Mouse (Mus musculus) stomach, embryonic 14.5 days (tissue): ENCODE data around the gene Wdr70. TPM values are rescaled to one million over a fixed set of nuclear protein-coding genes. Genes with fewer than 3 reads are reported as not detected.

Source experiments
- ATAC-seq: fragments of 200-750 bp; cut with Nextera tagmentation; 2 replicates; pipeline ENCODE4 v1.8.0; 2017; ENCODE audit warnings: low read depth, moderate TSS enrichment; ENCODE audit not compliant: insufficient number of reproducible peaks, insufficient read depth, low FRiP score
- H3K27ac ChIP-seq: fragments of 300-500 bp; sonication (generic); 2 replicates; pipeline ENCODE4 v1.5.1; 2014; ENCODE audit warnings: mild to moderate bottlenecking, low read length, moderate library complexity, mixed read lengths
- H3K27me3 ChIP-seq: fragments of 300-500 bp; sonication (generic); 2 replicates; pipeline ENCODE4 v1.6.1; 2014; ENCODE audit warnings: low read length, control low read depth, mixed read lengths; ENCODE audit not compliant: control insufficient read depth, insufficient read depth
- H3K36me3 ChIP-seq: fragments of 300-500 bp; sonication (generic); 2 replicates; pipeline ENCODE4 v1.6.1; 2014; ENCODE audit warnings: mild to moderate bottlenecking, control low read depth, low read length, moderate library complexity, mixed read lengths; ENCODE audit not compliant: control insufficient read depth, insufficient read depth
- H3K4me1 ChIP-seq: fragments of 300-500 bp; sonication (generic); 2 replicates; pipeline ENCODE4 v1.6.1; 2014; ENCODE audit warnings: low read length, control low read depth, mixed read lengths; ENCODE audit not compliant: control insufficient read depth, insufficient read depth
- H3K4me2 ChIP-seq: fragments of 300-500 bp; sonication (generic); replicated peaks from 2 replicates; pipeline ENCODE4 v1.6.1; 2014; ENCODE audit warnings: low read depth, low read length, control low read depth
- H3K4me3 ChIP-seq: fragments of 300-500 bp; sonication (generic); 2 replicates; pipeline ENCODE4 v1.5.1; 2014; ENCODE audit warnings: low read depth, low read length, control low read depth
- H3K9ac ChIP-seq: fragments of 300-500 bp; sonication (generic); replicated peaks from 2 replicates; pipeline ENCODE4 v1.6.1; 2014; ENCODE audit warnings: low read depth, mild to moderate bottlenecking, control low read depth, low read length, moderate library complexity, mixed read lengths
- H3K9me3 ChIP-seq: fragments of 300-500 bp; sonication (generic); 2 replicates; pipeline ENCODE4 v1.6.1; 2016; ENCODE audit warnings: low read depth, low read length, control low read depth; ENCODE audit not compliant: control insufficient read depth
- WGBS: fragments of 180-500 bp; shearing (Covaris S2); extraction: QIAGEN DNeasy Blood & Tissue Kit; methylation state at CpG from one replicate; pipeline ENCODE4 v1.1.7; 2014; 5-methylcytosine and 5-hydroxymethylcytosine counted together
- polyA plus RNA-seq: library from polyadenylated mRNA; unstranded; fragments of >200 nt; fragmentation: Nextera tagmentation; extraction: Ambion mirVana; gene quantifications from 2 replicates; pipeline ENCODE4 v1.2.1, GENCODE M21; 2014

Gene Wdr70
- polyA plus RNA-seq, 1 experiment from 2014 or later, result 59.1 TPM

GRCm38 (mm10) chr15:7978640-7979039 is 120.4 kb downstream of the Wdr70 start:
- no peak overlapping the region for H3K9ac ChIP-seq
- no peak for ATAC-seq
- no peaks in the 10 kb centered on the region for H3K27me3 ChIP-seq
- H3K27ac ChIP-seq, result no peak overlapping the region
- H3K9me3 ChIP-seq, result no peaks in the 10 kb centered on the region
- H3K4me2 ChIP-seq, result no peak overlapping the region
- 0 out of 2 replicates have a peak, but pooled peaks cover 3% of the 10 kb centered on the region for H3K4me1 ChIP-seq
- WGBS, result 89% methylated on average over 1 of the region's 1 CpGs
- no peaks in the 10 kb centered on the region for H3K36me3 ChIP-seq
- H3K4me3 ChIP-seq, result no peak overlapping the region

- H3K27ac ChIP-seq, result no peak overlapping the region
- no peak for ATAC-seq
- no peaks in the 10 kb centered on the region for H3K27me3 ChIP-seq
- H3K4me2 ChIP-seq, result no peak overlapping the region
- no peak overlapping the region for H3K9ac ChIP-seq
- no peak overlapping the region for H3K4me3 ChIP-seq
- H3K36me3 ChIP-seq, result no peaks in the 10 kb centered on the region
- H3K4me1 ChIP-seq, result no peaks in the 10 kb centered on the region
- 72% methylated on average over 9 of the region's 9 CpGs for WGBS
- H3K9me3 ChIP-seq, result no peaks in the 10 kb centered on the region
Measured at GRCm38 (mm10) chr15:7976775-7977174, 122.2 kb downstream of the Wdr70 start.

GRCm38 (mm10) chr15:7974368-7974767 is 124.6 kb downstream of the Wdr70 start:
- no peak overlapping the region for H3K27ac ChIP-seq
- no peaks in the 10 kb centered on the region for H3K4me1 ChIP-seq
- H3K36me3 ChIP-seq, result no peaks in the 10 kb centered on the region
- H3K4me3 ChIP-seq, result no peak overlapping the region
- no peak overlapping the region for H3K4me2 ChIP-seq
- ATAC-seq, result no peak
- no peak overlapping the region for H3K9ac ChIP-seq
- 78% methylated on average over 8 of the region's 8 CpGs for WGBS
- H3K27me3 ChIP-seq, result no peaks in the 10 kb centered on the region
- no peaks in the 10 kb centered on the region for H3K9me3 ChIP-seq

GRCm38 (mm10) chr15:7972528-7972927 is 126.5 kb downstream of the Wdr70 start:
- ATAC-seq, result no peak
- no peaks in the 10 kb centered on the region for H3K36me3 ChIP-seq
- no peak overlapping the region for H3K4me3 ChIP-seq
- H3K9ac ChIP-seq, result no peak overlapping the region
- no peaks in the 10 kb centered on the region for H3K27me3 ChIP-seq
- no peaks in the 10 kb centered on the region for H3K4me1 ChIP-seq
- no peaks in the 10 kb centered on the region for H3K9me3 ChIP-seq
- H3K4me2 ChIP-seq, result no peak overlapping the region
- 87% methylated on average over 5 of the region's 5 CpGs for WGBS
- H3K27ac ChIP-seq, result no peak overlapping the region

- Histone ChIP-seq H3K36me3 (no peaks in the 10 kb centered on the region), H3K4me1 (no peaks in the 10 kb centered on the region), H3K4me3 (no peak overlapping the region), H3K27ac (no peak overlapping the region), H3K9me3 (no peaks in the 10 kb centered on the region), H3K4me2 (no peak overlapping the region), H3K27me3 (no peaks in the 10 kb centered on the region), H3K9ac (no peak overlapping the region)
- no peak for ATAC-seq
- 83% methylated on average over 6 of the region's 6 CpGs for WGBS
Measured at GRCm38 (mm10) chr15:7962786-7963185, 136.2 kb downstream of the Wdr70 start.

- H3K36me3 ChIP-seq, result no peaks in the 10 kb centered on the region
- 26% methylated on average over 2 of the region's 2 CpGs for WGBS
Measured at GRCm38 (mm10) chr15:7961489-7961888, 137.5 kb downstream of the Wdr70 start.

GRCm38 (mm10) chr15:7956899-7957298 is 142.1 kb downstream of the Wdr70 start:
- Histone ChIP-seq H3K4me1 (no peaks in the 10 kb centered on the region), H3K4me2 (no peak overlapping the region), H3K9ac (no peak overlapping the region), H3K27me3 (no peaks in the 10 kb centered on the region), H3K9me3 (no peaks in the 10 kb centered on the region), H3K27ac (no peak overlapping the region), H3K4me3 (no peak overlapping the region), H3K36me3 (no peaks in the 10 kb centered on the region)
- ATAC-seq, result no peak
- 67% methylated on average over 1 of the region's 1 CpGs for WGBS

More at GRCm38 (mm10) chr15:7961489-7961888, 137.5 kb downstream of the Wdr70 start:
- Histone ChIP-seq H3K27ac (no peak overlapping the region), H3K4me3 (no peak overlapping the region), H3K27me3 (no peaks in the 10 kb centered on the region), H3K9me3 (no peaks in the 10 kb centered on the region), H3K4me2 (no peak overlapping the region), H3K4me1 (no peaks in the 10 kb centered on the region), H3K9ac (no peak overlapping the region)
- ATAC-seq, result no peak

GRCm38 (mm10) chr15:7950561-7950960 is 148.4 kb downstream of the Wdr70 start:
- Histone ChIP-seq H3K9ac (no peak overlapping the region), H3K4me1 (no peaks in the 10 kb centered on the region), H3K36me3 (no peaks in the 10 kb centered on the region), H3K9me3 (no peaks in the 10 kb centered on the region), H3K4me3 (no peak overlapping the region), H3K27ac (no peak overlapping the region), H3K4me2 (no peak overlapping the region), H3K27me3 (no peaks in the 10 kb centered on the region)
- no peak for ATAC-seq
- 88% methylated on average over 7 of the region's 7 CpGs for WGBS

- Histone ChIP-seq H3K4me3 (no peak overlapping the region), H3K4me2 (no peak overlapping the region), H3K27ac (no peak overlapping the region), H3K27me3 (no peaks in the 10 kb centered on the region), H3K36me3 (no peaks in the 10 kb centered on the region), H3K4me1 (no peaks in the 10 kb centered on the region), H3K9ac (no peak overlapping the region), H3K9me3 (no peaks in the 10 kb centered on the region)
- 43% methylated on average over 3 of the region's 3 CpGs for WGBS
- no peak for ATAC-seq
Measured at GRCm38 (mm10) chr15:7941690-7942089, 157.3 kb downstream of the Wdr70 start.
